Mouse (Mus musculus): ENCODE measurements around the gene Top1.

Gene Top1

DNA sequence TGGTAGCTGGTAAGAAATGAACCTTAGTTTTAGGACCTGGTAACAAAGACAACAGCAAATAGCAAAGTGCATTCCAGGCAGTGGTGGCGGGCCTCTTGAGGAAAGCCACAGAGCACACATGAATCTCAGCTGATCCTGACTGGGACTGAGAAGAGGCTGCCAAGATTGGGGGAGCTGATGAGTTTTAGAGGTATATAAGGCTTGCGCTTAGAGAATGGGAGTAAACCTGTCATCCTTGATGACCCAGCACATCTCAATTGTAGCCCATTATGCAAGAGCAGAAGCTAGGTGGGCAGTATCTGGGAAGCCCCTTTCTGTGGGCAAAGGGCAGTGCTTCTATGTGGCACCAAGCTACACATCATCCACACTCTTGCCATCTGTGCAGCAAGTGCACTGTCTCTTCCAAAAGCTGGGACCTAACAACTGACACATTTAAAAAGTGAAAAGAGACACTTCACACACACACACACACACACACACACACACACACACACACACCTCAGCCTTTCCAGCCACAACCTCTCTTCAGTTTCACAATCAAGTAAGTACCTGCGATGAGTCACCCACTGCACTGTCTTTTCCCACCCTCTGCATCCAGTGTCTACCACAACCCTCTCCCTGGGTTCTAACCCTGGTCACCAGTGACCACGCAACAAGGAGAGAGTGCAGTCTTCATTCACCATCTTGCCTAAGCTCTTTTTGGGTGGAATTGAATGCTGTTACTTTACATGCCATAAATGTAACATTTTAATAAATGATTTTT is 78.1 kb downstream of the Top1 start:
- DNase-seq: no peak

DNA sequence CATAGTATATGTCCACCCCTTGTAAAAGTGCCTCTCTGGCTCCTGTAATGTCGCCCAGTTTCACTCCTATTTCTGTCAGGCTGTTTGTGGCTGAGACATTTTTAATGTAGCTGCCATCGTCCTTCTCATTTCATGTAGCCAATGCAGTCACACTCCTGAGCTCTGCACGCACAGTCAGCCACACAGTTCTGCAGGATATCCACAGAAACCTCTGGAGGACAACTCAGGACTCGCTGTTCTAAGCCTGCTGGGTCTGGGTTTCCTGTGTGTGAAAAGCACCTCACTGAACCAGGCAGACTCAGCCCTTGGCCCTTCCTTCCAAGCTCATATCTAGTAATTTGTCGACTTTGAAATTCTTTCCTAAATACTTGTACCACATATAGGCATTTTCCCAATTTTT is 78.8 kb downstream of the Top1 start:
- DNase-seq: no peak

DNA sequence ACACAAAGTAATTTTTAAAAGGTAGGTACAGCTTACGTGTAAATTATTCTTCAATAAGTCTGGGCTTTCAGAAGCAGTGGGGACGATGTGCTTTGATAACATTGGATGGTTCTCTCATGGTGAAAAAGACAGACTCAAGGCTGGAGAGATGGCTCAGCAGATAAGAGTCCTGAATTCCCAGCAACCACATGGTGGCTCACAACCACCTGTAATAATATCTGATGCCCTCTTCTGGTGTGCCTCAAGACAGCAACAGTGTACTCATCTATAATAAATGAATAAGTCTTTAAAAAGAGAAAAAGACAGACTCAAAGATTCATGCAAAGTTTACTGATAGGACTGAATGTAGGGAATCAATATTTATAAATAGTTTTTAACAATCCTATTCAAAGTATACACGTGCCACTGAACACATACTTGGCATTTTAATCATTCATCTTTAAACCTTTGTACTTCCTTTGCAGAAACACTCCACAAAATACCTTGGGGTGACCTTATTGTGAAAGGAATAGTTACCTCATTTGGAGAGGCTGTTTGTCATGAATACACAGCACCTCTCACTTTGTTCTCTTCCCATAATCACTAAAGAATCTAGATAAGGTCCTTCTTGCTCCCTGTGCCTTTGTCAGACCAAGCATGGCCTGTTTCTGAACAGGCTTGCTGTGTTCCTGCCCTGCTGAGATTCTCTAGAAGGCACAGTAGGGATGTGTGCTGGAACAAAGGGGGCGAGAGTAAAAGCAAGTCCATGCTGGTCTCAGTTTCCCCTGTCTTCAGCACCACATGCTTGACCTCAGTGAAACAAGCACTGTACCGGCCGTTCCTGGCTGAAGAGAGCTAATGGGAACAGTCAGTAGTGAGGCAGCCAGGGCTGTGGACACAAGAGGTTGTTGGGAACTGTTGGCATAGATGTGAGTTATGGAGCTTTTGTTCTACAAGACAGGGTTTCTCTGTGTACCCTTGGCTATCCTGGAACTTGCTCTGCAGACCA is 80.5 kb downstream of the Top1 start:
- DNase-seq: no peak

DNA sequence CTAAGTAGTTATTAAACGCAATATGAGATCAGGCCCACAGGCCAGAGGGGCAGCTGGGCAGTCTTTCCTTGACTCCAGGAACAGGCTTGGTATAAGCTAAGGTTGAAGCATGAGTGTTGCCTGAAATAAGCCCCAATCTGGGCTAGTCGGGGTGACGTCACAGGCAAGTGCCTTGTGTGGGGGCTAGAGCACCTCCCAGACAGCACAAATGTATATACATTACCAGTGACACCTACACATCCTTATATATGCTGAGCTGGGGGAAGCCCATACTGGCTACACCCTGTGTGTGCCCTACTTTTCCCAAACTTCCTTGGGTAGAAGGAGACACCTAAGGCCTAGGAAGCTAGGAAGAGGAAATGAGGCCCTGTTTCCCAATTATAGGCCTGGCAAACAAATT is 83.3 kb downstream of the Top1 start:
- DNase-seq: peak; percentile 78

GRCm38 (mm10) chr2:160729436-160729835 is 83.7 kb downstream of the Top1 start:
- no peak for DNase-seq

GRCm38 (mm10) chr2:160729851-160730796 is 84.4 kb downstream of the Top1 start:
- DNase-seq: no peak

DNA sequence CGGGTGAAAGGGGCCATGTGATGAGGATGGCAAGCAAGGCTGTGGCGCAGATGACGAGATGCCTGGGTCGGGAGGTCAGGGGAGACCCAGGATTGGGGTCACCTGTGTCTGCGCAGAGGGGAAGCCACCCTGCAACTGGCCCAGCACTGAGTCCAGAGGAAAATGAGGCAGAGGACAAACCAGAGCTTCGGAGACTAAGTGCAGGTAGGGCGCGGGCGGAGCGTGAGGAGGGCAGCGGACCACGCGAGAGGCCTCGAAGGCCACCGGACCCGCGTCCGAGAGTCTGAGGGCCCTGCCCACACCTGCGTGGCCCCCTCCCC is 85.1 kb downstream of the Top1 start:
- peak; percentile 27 for DNase-seq

DNA sequence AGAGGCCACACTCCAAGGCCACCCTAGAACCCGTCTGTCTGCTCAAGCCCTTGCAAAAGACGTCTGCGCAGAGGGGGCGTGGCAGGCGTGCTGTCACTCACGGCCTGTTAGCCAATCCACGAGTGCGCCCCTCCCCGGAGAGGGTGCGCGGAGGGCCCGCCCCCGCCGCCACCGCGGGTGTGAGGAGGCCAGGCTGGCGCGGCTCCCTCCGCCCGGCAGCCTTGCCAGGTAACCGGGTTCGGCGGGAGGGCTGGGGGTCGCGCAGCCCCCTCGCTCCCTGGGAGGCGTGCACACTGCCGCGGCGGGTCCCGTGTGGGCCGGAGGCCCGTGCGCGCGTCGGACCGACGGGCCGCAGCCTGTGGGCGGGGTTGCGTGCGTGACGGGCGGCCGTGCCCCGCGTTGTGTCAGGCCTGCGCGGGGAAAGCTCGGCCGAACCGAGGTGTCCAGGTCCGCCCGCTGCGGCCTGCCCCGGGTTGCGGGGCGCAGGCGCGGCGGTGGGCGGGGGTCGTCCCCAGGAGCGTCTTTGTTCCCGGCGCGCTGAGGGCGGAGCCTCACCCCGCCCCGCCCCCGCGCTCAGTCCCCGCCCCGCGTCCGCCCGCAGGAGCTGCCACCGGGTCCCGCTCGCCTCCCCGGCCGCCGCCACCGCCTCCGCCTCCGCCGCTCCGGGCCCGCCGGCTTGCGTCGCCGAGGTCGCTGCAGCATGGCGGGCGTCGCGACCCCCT is 85.6 kb downstream of the Top1 start, which contains the start of gene Plcg1:
Gene Plcg1, plus strand, starts transcription at position 184 of the 722 bp plus-strand sequence.
- DNase-seq: peak; percentile 96

DNA sequence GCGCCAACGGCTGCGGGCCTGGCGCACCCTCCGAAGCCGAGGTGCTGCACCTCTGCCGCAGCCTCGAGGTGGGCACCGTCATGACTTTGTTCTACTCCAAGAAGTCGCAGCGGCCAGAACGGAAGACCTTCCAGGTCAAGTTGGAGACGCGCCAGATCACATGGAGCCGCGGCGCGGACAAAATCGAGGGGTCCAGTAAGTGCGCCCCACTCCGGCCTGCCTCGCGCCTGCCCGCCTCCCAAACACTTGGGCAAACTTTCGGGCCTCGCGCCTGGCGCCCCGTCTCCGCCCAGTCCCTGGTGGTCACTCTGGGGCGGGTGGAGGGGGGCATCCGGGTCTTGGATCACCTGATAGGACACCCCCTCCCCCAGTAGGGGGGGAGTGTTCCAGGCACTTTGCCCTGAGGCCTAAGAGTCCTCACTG is 86.2 kb downstream of the Top1 start:
- DNase-seq: peak; percentile 46

DNA sequence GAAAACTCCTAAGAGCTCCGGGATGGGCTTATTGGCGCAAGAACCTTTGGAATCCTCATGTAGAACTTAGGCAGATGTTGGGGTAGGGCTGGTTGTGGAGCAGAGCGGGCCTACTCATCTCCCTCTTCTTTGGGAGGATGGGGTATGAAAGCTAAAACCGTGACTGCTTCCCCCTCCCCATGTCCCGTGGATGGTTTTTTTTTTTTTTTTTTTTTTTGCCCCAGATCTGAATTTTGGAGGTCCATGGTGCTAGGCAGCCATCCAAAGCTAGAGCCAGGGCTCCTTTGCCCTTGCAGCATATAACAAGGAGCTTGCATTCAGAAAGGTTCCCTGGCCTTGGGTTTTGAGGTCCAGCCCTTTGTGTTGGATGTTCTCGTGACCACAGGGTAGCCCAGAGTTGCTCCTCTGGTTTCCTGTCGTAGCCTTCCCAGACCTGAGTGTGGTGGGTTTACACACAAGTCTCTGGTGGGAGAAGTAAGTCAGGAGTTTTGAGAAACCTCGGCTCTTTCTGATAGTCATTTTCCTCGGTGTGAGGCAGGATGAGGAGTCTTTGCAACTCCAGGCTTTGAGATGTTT is 86.8 kb downstream of the Top1 start:
- no peak for DNase-seq

GRCm38 (mm10) chr2:160733131-160733531 is 87.4 kb downstream of the Top1 start:
- no peak for DNase-seq

- no peak for DNase-seq
Measured at GRCm38 (mm10) chr2:160734331-160734730, 88.6 kb downstream of the Top1 start.

- DNase-seq: no peak
Measured at GRCm38 (mm10) chr2:160735706-160736310, 90.1 kb downstream of the Top1 start.

DNA sequence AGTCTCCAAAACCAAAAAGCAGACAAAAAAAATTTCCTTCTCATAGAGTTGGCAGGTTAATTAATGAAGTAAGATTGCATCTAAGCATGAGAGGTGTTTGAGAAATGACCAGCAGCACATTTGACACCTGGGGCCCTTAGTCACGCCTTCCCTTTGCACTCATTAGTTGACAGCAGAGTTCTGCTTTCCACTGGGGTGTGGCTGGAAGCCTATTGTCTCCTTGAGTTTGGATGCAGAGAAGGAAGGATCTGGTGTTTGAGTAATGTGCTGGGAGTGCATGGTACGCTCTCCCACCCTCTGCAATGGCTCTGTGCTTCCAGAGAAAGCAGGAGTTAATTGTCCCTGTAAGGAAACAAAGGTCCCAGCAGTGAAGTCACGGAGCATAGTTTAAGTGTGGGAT is 90.8 kb downstream of the Top1 start:
- DNase-seq: no peak

- DNase-seq: no peak
Measured at GRCm38 (mm10) chr2:160738354-160738753, 92.7 kb downstream of the Top1 start.

GRCm38 (mm10) chr2:160739647-160740356 is 94.1 kb downstream of the Top1 start:
- no peak for DNase-seq

DNA sequence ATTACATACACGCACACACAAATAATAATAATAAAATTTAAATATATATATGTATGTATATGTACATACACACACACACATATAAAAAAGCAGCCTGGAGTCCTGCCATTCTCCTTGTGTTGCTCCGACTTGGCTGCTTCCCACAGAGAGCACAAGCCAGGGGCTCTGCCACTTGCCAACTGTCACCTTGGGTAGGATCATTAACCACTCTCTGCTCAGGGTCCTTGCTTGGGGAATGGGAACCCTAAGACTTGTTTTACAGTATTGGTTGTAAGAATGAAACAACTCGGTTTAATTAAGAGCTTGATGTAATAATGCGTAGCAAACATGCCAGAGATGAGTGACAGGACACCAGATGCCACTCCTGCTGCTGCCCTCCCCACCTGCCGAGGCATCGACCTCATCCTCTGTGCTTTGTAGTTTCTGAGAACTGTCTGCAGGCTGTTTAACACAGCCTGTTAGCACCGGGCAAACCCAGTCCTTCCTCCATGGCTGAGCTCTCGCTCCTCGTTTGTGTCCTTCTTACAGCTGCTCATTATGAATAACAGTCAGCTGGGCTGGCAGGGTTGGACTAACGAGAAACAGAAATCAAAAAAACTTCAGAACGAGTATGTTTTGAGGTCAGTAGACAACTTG is 95.0 kb downstream of the Top1 start:
- DNase-seq: no peak

DNA sequence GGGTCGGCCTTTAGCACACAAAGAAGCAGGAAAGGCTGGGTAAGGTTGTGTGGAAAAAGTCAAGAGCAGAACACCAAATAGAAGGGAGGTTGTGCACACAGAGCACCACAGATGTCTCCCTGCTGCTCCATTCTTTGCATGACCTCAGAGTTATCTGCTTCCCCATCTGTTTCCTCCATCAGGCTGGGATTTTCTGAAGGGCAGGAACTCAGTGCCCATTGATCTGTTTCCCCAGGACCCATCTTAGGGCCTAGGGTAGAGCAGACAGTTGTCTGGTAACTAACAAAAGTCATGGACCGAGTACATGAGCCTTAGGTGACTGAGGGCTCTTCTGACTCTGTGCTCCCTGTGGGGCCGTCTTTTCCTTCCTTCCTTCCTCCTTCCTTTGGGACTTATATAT is 95.9 kb downstream of the Top1 start:
- DNase-seq: no peak

- DNase-seq: no peak
Measured at GRCm38 (mm10) chr2:160742161-160742609, 96.5 kb downstream of the Top1 start.
